Mouse (Mus musculus) heart, postnatal 0 days (tissue): ENCODE measurements at regions not wholly inside any gene's neighbourhood (a gene's known extent, or its start where the extent isn't known, plus 50 kb on each side); places are given as distances from the start of the nearest gene placed in this dataset.

ENCODE experiments used
- ATAC-seq: fragments of 200-750 bp; cut with Nextera tagmentation; 2 replicates; pipeline ENCODE4 v1.8.0; 2017; ENCODE audit warnings: low read depth, moderate number of reproducible peaks, moderate library complexity; ENCODE audit not compliant: insufficient read depth
- DNase-seq: peaks from one replicate; pipeline ENCODE4 v3.0.0-alpha.2; 2016; ENCODE audit warnings: low spot score
- H3K27ac ChIP-seq: fragments of 300-500 bp; sonication (generic); 2 replicates; pipeline ENCODE4 v1.5.1; 2014; ENCODE audit warnings: low read depth, mild to moderate bottlenecking
- H3K27me3 ChIP-seq: fragments of 300-500 bp; sonication (generic); 2 replicates; pipeline ENCODE4 v1.6.1; 2014; ENCODE audit warnings: low read length, mixed read lengths; ENCODE audit not compliant: control insufficient read depth, insufficient read depth
- H3K36me3 ChIP-seq: fragments of 300-500 bp; sonication (generic); replicated peaks from 2 replicates; pipeline ENCODE4 v1.6.1; 2014; ENCODE audit warnings: low read length, mixed read lengths; ENCODE audit not compliant: control insufficient read depth, insufficient read depth
- H3K4me1 ChIP-seq: fragments of 300-500 bp; sonication (generic); 2 replicates; pipeline ENCODE4 v1.6.1; 2014; ENCODE audit warnings: antibody characterized with exemption; ENCODE audit not compliant: control insufficient read depth, insufficient read depth
- H3K4me2 ChIP-seq: fragments of 300-500 bp; sonication (generic); 2 replicates; pipeline ENCODE4 v1.6.1; 2014; ENCODE audit warnings: low read depth, mild to moderate bottlenecking, low read length, moderate library complexity
- H3K4me3 ChIP-seq: fragments of 300-500 bp; sonication (generic); 2 replicates; pipeline ENCODE4 v1.5.1; 2014; ENCODE audit warnings: low read depth, low read length
- H3K9ac ChIP-seq: fragments of 300-500 bp; sonication (generic); replicated peaks from 2 replicates; pipeline ENCODE4 v1.6.1; 2014; ENCODE audit warnings: low read depth, low read length, mixed read lengths
- H3K9me3 ChIP-seq: fragments of 300-500 bp; sonication (generic); replicated peaks from 2 replicates; pipeline ENCODE4 v1.6.1; 2016; ENCODE audit warnings: low read length; ENCODE audit not compliant: control insufficient read depth
- CTCF ChIP-seq: IDR thresholded peaks from 2 replicates; pipeline ENCODE4 v1.5.1; 2016; ENCODE audit warnings: antibody characterized with exemption, control low read depth, low read depth
- EP300 ChIP-seq: IDR thresholded peaks from 2 replicates; pipeline ENCODE4 v1.6.1; 2016; ENCODE audit warnings: antibody characterized with exemption, low read depth
- WGBS: fragments of 180-500 bp; shearing (Covaris S2); extraction: QIAGEN DNeasy Blood & Tissue Kit; methylation state at CpG from one replicate; pipeline ENCODE4 v1.1.7; 2014; 5-methylcytosine and 5-hydroxymethylcytosine counted together

DNA sequence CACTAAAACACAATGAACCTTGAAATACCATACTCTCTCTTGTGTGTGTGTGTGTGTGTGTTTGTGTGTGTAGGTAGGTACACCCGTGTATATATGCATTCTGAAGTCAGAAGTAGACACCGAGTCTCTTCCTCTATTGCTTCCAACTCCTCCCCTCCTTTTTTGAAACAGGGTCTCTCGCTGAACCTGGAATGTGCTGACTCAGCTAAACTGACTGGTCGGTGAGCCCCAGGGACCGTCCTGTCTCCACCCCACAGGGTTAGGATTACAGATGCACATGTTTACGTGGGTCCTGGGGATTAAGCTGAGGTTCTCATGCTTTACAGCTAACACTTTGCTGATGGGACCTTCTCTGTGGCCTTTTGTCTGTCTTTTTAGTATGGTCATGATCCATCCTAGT lies 74.8 kb upstream of the Nfil3 start:
- Histone ChIP-seq H3K9ac (no peak overlapping the region), H3K36me3 (no peaks in the 10 kb centered on the region), H3K4me1 (no peaks in the 10 kb centered on the region), H3K9me3 (no peaks in the 10 kb centered on the region), H3K4me2 (no peak overlapping the region), H3K27ac (no peak overlapping the region), H3K27me3 (no peaks in the 10 kb centered on the region), H3K4me3 (no peak overlapping the region)
- WGBS = 79% methylated on average over 6 of the region's 6 CpGs
- TF ChIP-seq CTCF (no peak), EP300 (no peak)
- ATAC-seq = no peak
- DNase-seq = no peak

DNA sequence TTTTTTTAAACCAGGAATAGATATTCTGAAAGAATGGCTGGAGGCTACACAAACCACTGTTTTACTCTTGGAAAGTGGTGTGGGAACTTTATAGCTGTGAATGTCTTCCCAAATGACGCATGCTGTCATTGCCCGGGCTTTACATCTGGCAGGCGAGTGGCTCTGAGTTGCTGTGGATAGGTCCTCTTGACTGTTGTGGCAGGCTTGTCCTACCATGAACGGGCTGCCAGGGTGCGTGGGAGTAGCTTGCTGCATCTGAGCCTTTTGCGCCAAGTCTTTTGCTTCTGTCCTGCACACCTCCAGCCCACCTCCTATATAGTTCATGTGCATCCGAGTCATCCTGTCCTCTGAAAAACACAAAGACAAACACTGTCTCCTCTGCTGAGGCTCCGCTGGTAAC lies 72.3 kb upstream of the Nfil3 start:
- Histone ChIP-seq H3K27ac (no peak overlapping the region), H3K4me3 (no peak overlapping the region), H3K36me3 (no peaks in the 10 kb centered on the region), H3K9ac (no peak overlapping the region), H3K4me1 (no peaks in the 10 kb centered on the region), H3K4me2 (no peak overlapping the region), H3K27me3 (no peaks in the 10 kb centered on the region), H3K9me3 (no peaks in the 10 kb centered on the region)
- ATAC-seq (no peak), DNase-seq (no peak)
- TF ChIP-seq EP300 = no peak
- TF ChIP-seq CTCF = no peak
- 67% methylated on average over 8 of the region's 8 CpGs for WGBS

DNA sequence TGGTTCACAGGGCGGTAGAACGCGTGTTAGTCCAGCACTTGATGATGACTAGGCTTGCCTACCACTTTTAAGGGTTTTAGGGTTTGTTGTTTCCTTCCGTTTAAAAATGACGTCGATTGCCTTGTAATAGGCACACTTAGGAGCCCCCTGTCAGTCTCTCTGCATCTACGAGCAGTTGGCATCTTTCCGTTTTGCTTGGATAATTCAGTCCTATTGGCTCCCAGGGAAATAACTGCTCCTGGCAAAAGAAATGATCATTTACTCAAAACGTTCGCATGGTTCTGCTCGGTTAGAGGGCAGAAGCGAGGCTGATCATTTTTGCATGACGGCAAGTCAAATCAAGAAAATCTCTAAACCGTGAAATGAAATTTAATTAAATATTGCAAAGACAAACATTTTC lies 71.9 kb upstream of the Nfil3 start:
- Histone ChIP-seq H3K4me3 (no peak overlapping the region), H3K4me2 (no peak overlapping the region), H3K9me3 (no peaks in the 10 kb centered on the region), H3K4me1 (no peaks in the 10 kb centered on the region), H3K27ac (no peak overlapping the region), H3K27me3 (no peaks in the 10 kb centered on the region), H3K9ac (no peak overlapping the region), H3K36me3 (no peaks in the 10 kb centered on the region)
- 89% methylated on average over 14 of the region's 14 CpGs for WGBS
- ATAC-seq = no peak
- no peak for TF ChIP-seq CTCF
- no peak for TF ChIP-seq EP300
- no peak for DNase-seq

DNA sequence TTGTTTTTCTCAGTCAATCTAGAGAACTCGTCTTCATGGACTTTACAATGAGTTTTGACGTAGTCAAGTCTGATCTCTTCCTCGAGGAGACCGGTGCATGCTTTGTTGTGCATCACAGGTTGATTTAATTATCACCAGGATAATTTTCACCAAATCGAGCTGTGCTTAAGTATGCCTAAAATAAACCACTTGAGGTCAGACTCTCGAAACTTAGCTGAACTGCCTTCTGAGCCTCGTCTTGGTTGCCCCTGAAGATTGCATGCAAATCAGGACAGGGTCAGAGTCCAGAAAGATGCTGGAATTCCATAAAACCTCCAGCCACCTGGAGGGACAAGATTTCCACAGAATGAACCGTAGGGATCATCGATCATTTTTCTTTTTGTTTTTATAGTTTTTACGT lies 71.3 kb upstream of the Nfil3 start:
- Histone ChIP-seq H3K9ac (no peak overlapping the region), H3K27ac (no peak overlapping the region), H3K4me1 (no peaks in the 10 kb centered on the region), H3K36me3 (no peaks in the 10 kb centered on the region), H3K27me3 (no peaks in the 10 kb centered on the region), H3K4me2 (no peak overlapping the region), H3K9me3 (no peaks in the 10 kb centered on the region), H3K4me3 (no peak overlapping the region)
- no peak for TF ChIP-seq CTCF
- TF ChIP-seq EP300 = no peak
- no peak for ATAC-seq
- DNase-seq = no peak
- 57% methylated on average over 10 of the region's 10 CpGs for WGBS

DNA sequence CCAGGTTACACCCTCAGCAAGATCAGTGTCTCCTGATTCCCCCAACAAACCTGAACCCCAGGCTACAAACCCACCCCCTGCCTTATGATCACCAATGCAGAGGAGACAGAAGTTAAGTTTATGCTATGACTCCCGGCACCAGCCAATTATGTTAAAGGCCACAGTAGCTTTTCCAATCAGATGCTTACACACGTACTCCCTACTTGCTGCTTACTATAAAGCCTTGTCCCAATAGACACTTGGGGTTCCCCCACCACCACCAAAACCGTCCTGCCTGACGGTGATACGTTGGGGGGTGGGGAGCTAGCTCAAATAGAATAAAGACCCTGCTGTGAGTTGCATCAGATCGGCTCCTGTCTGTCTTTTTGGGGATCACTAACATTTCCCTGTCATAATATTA lies 70.5 kb upstream of the Nfil3 start:
- no peak for ATAC-seq
- no peak for DNase-seq
- no peaks in the 10 kb centered on the region for H3K4me1 ChIP-seq
- no peaks in the 10 kb centered on the region for H3K9me3 ChIP-seq
- 87% methylated on average over 6 of the region's 6 CpGs for WGBS
- TF ChIP-seq EP300 (no peak), CTCF (no peak)
- H3K27ac ChIP-seq = no peak overlapping the region
- H3K4me3 ChIP-seq = no peak overlapping the region
- H3K4me2 ChIP-seq = no peak overlapping the region
- no peak overlapping the region for H3K9ac ChIP-seq
- no peaks in the 10 kb centered on the region for H3K27me3 ChIP-seq
- no peaks in the 10 kb centered on the region for H3K36me3 ChIP-seq

DNA sequence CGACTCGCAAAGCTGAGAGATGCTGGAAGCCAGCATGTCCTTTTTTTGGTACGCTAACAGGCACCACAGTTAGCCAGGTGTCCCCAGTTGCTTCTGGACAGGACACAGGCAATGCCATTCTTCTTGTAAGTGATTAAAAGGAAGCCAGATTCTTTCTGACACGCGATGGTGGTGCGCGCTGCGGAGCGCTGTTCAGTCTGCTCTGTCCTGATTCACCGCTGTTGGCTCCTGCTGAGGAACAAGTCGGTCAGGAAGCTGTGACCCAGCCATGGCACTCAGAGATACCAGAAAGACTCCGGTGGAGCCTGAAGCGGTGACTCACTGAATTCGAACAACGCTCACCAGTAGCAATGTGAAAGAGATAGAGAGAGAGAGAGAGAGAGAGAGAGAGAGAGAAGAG lies 68.3 kb upstream of the Nfil3 start:
- Histone ChIP-seq H3K27ac (no peak overlapping the region), H3K4me3 (no peak overlapping the region), H3K36me3 (no peaks in the 10 kb centered on the region), H3K27me3 (no peaks in the 10 kb centered on the region), H3K4me1 (no peaks in the 10 kb centered on the region), H3K9ac (no peak overlapping the region), H3K4me2 (no peak overlapping the region), H3K9me3 (no peaks in the 10 kb centered on the region)
- TF ChIP-seq CTCF = no peak
- no peak for TF ChIP-seq EP300
- DNase-seq (no peak), ATAC-seq (no peak)
- WGBS = 77% methylated on average over 15 of the region's 15 CpGs
